Mouse (Mus musculus): ENCODE results near the gene Esrrg. TPM values are rescaled to one million over a fixed set of nuclear protein-coding genes. Genes with fewer than 3 reads are reported as not detected.

The Esrrg gene
- polyA plus RNA-seq, 1 experiment from 2014 or later: 1.8 TPM

GRCm38 (mm10) chr1:188010860-188011259 lies 402.3 kb downstream of the Esrrg start:
- no peak for DNase-seq (ENCODE audit: extremely low spot score, low spot score)
- 76% methylated on average over 1 of the region's 1 CpGs for WGBS
- H3K4me1 ChIP-seq: peaks cover 17% of the 10 kb centered on the region

GRCm38 (mm10) chr1:188014411-188014810 lies 405.8 kb downstream of the Esrrg start:
- H3K4me1 ChIP-seq: peaks cover 12% of the 10 kb centered on the region

More at GRCm38 (mm10) chr1:188010860-188011259, 402.3 kb downstream of the Esrrg start:
- Histone ChIP-seq H3K27me3 (ENCODE audit: poor library complexity, severe bottlenecking) (no peaks in the 10 kb centered on the region; the same call in 1 of the 2 replicates), H3K27ac (no peak overlapping the region), H3K36me3 (replicated peaks) (no peaks in the 10 kb centered on the region), H3K9me3 (no peaks in the 10 kb centered on the region), H3K4me3 (no peak overlapping the region)

GRCm38 (mm10) chr1:188017956-188018862 lies 409.6 kb downstream of the Esrrg start:
- Histone ChIP-seq H3K36me3 (replicated peaks) (no peaks in the 10 kb centered on the region), H3K4me3 (no peak overlapping the region), H3K27me3 (ENCODE audit: poor library complexity, severe bottlenecking) (no peaks in the 10 kb centered on the region), H3K27ac (no peak overlapping the region), H3K4me1 (peaks cover 12% of the 10 kb centered on the region), H3K9me3 (no peaks in the 10 kb centered on the region)
- 62% methylated on average over 14 of the region's 14 CpGs for WGBS
- DNase-seq (ENCODE audit: extremely low spot score, low spot score): no peak

More at GRCm38 (mm10) chr1:188014411-188014810, 405.8 kb downstream of the Esrrg start:
- H3K9me3 ChIP-seq: no peaks in the 10 kb centered on the region
- 82% methylated on average over 4 of the region's 4 CpGs for WGBS
- no peaks in the 10 kb centered on the region; the same call in 1 of the 2 replicates for H3K27me3 ChIP-seq (ENCODE audit: poor library complexity, severe bottlenecking)
- no peak overlapping the region for H3K4me3 ChIP-seq
- no peaks in the 10 kb centered on the region for H3K36me3 ChIP-seq (replicated peaks)
- H3K27ac ChIP-seq: no peak overlapping the region
- DNase-seq (ENCODE audit: extremely low spot score, low spot score): no peak

- WGBS: 68% methylated on average over 8 of the region's 8 CpGs
- Histone ChIP-seq H3K4me1 (peaks cover 11% of the 10 kb centered on the region), H3K36me3 (replicated peaks) (no peaks in the 10 kb centered on the region), H3K9me3 (no peaks in the 10 kb centered on the region), H3K27me3 (ENCODE audit: poor library complexity, severe bottlenecking) (peaks cover 10% of the 10 kb centered on the region; the same call in 1 of the 2 replicates), H3K27ac (no peak overlapping the region), H3K4me3 (no peak overlapping the region)
- DNase-seq (ENCODE audit: extremely low spot score, low spot score): no peak
These were observed 420.6 kb downstream of the Esrrg start for GRCm38 (mm10) chr1:188029205-188029604.

GRCm38 (mm10) chr1:188030116-188030515 lies 421.5 kb downstream of the Esrrg start:
- WGBS: 62% methylated on average over 10 of the region's 10 CpGs
- peaks cover 11% of the 10 kb centered on the region for H3K4me1 ChIP-seq
- DNase-seq (ENCODE audit: extremely low spot score, low spot score): no peak
- H3K9me3 ChIP-seq: no peaks in the 10 kb centered on the region
- H3K36me3 ChIP-seq (replicated peaks): no peaks in the 10 kb centered on the region
- no peak overlapping the region for H3K4me3 ChIP-seq
- H3K27ac ChIP-seq: no peak overlapping the region
- peaks cover 10% of the 10 kb centered on the region; the same call in 1 of the 2 replicates for H3K27me3 ChIP-seq (ENCODE audit: poor library complexity, severe bottlenecking)

- WGBS: 14% methylated on average over 4 of the region's 4 CpGs
- DNase-seq (ENCODE audit: extremely low spot score, low spot score): no peak
- no peak overlapping the region for H3K4me3 ChIP-seq
- peaks cover 10% of the 10 kb centered on the region; the same call in 1 of the 2 replicates for H3K27me3 ChIP-seq (ENCODE audit: poor library complexity, severe bottlenecking)
- H3K4me1 ChIP-seq: peaks cover 13% of the 10 kb centered on the region
- H3K36me3 ChIP-seq (replicated peaks): no peaks in the 10 kb centered on the region
- no peak overlapping the region for H3K27ac ChIP-seq
- H3K9me3 ChIP-seq: no peaks in the 10 kb centered on the region
These were observed 422.7 kb downstream of the Esrrg start for GRCm38 (mm10) chr1:188031276-188031675.

- Histone ChIP-seq H3K9me3 (no peaks in the 10 kb centered on the region), H3K4me3 (no peak overlapping the region), H3K36me3 (replicated peaks) (no peaks in the 10 kb centered on the region), H3K4me1 (peaks cover 9% of the 10 kb centered on the region), H3K27ac (no peak overlapping the region), H3K27me3 (ENCODE audit: poor library complexity, severe bottlenecking) (peaks cover 6% of the 10 kb centered on the region; the same call in 1 of the 2 replicates)
- DNase-seq (ENCODE audit: extremely low spot score, low spot score): no peak
- WGBS: 67% methylated on average over 8 of the region's 8 CpGs
These were observed 427.4 kb downstream of the Esrrg start for GRCm38 (mm10) chr1:188035957-188036356.

GRCm38 (mm10) chr1:188046691-188047121 lies 438.1 kb downstream of the Esrrg start:
- 73% methylated on average over 6 of the region's 6 CpGs for WGBS
- H3K9me3 ChIP-seq: no peaks in the 10 kb centered on the region; the same call in 1 of the 2 replicates
- no peaks in the 10 kb centered on the region for H3K36me3 ChIP-seq (replicated peaks)
- no peak overlapping the region for H3K27ac ChIP-seq
- no peaks in the 10 kb centered on the region for H3K4me1 ChIP-seq
- H3K27me3 ChIP-seq (ENCODE audit: poor library complexity, severe bottlenecking): no peaks in the 10 kb centered on the region
- no peak for DNase-seq (ENCODE audit: extremely low spot score, low spot score)
- H3K4me3 ChIP-seq: no peak overlapping the region

- Histone ChIP-seq H3K36me3 (replicated peaks) (no peaks in the 10 kb centered on the region), H3K9me3 (no peaks in the 10 kb centered on the region; the same call in 1 of the 2 replicates), H3K4me1 (no peaks in the 10 kb centered on the region), H3K27ac (no peak overlapping the region), H3K27me3 (ENCODE audit: poor library complexity, severe bottlenecking) (no peaks in the 10 kb centered on the region), H3K4me3 (no peak overlapping the region)
- DNase-seq (ENCODE audit: extremely low spot score, low spot score): no peak
- 88% methylated on average over 3 of the region's 3 CpGs for WGBS
These were observed 438.6 kb downstream of the Esrrg start for GRCm38 (mm10) chr1:188047148-188047547.

- no peak overlapping the region for H3K27ac ChIP-seq
- no peaks in the 10 kb centered on the region for H3K36me3 ChIP-seq (replicated peaks)
- no peaks in the 10 kb centered on the region for H3K4me1 ChIP-seq
- no peak for DNase-seq (ENCODE audit: extremely low spot score, low spot score)
- no peak overlapping the region for H3K4me3 ChIP-seq
- no peaks in the 10 kb centered on the region for H3K9me3 ChIP-seq
- H3K27me3 ChIP-seq (ENCODE audit: poor library complexity, severe bottlenecking): no peaks in the 10 kb centered on the region
- WGBS: 76% methylated on average over 3 of the region's 3 CpGs
These were observed 447.3 kb downstream of the Esrrg start for GRCm38 (mm10) chr1:188055888-188056287.

- 75% methylated on average over 4 of the region's 4 CpGs for WGBS
- Histone ChIP-seq H3K4me1 (no peaks in the 10 kb centered on the region), H3K36me3 (replicated peaks) (no peaks in the 10 kb centered on the region), H3K27ac (no peak overlapping the region), H3K4me3 (no peak overlapping the region), H3K9me3 (no peaks in the 10 kb centered on the region), H3K27me3 (ENCODE audit: poor library complexity, severe bottlenecking) (no peaks in the 10 kb centered on the region)
- no peak for DNase-seq (ENCODE audit: extremely low spot score, low spot score)
These were observed 449.3 kb downstream of the Esrrg start for GRCm38 (mm10) chr1:188057892-188058291.

GRCm38 (mm10) chr1:188059006-188059405 lies 450.4 kb downstream of the Esrrg start:
- WGBS: 87% methylated on average over 6 of the region's 6 CpGs
- no peak overlapping the region for H3K27ac ChIP-seq
- no peaks in the 10 kb centered on the region for H3K36me3 ChIP-seq (replicated peaks)
- no peak overlapping the region for H3K4me3 ChIP-seq
- no peaks in the 10 kb centered on the region for H3K4me1 ChIP-seq
- DNase-seq (ENCODE audit: extremely low spot score, low spot score): no peak
- H3K27me3 ChIP-seq (ENCODE audit: poor library complexity, severe bottlenecking): no peaks in the 10 kb centered on the region
- no peaks in the 10 kb centered on the region for H3K9me3 ChIP-seq

- WGBS: 91% methylated on average over 7 of the region's 7 CpGs
- no peak overlapping the region for H3K4me3 ChIP-seq
- no peak overlapping the region for H3K27ac ChIP-seq
- DNase-seq (ENCODE audit: extremely low spot score, low spot score): no peak
- no peaks in the 10 kb centered on the region for H3K27me3 ChIP-seq (ENCODE audit: poor library complexity, severe bottlenecking)
- H3K4me1 ChIP-seq: no peaks in the 10 kb centered on the region
- no peaks in the 10 kb centered on the region for H3K36me3 ChIP-seq (replicated peaks)
- H3K9me3 ChIP-seq: no peaks in the 10 kb centered on the region
These were observed 451.9 kb downstream of the Esrrg start for GRCm38 (mm10) chr1:188060493-188060892.

Measured in forebrain, embryonic 10.5 days (tissue).